Mouse (Mus musculus) kidney, adult 2 months (tissue): ENCODE results near the gene Nfe2l2.

Experiments used
- CTCF ChIP-seq: fragments of 200-500 bp; conservative IDR thresholded peaks from 2 replicates; pipeline ENCODE4 v1.5.1; 2011; ENCODE audit warnings: low read depth, mild to moderate bottlenecking, control low read depth, low read length, moderate library complexity, mixed read lengths; ENCODE audit not compliant: insufficient read depth, insufficient read length
- POLR2A ChIP-seq: fragments of 200-500 bp; IDR thresholded peaks from one replicate; pipeline ENCODE4 v1.6.1; 2011; ENCODE audit warnings: low read depth, low read length, control low read depth

- no peak for TF ChIP-seq CTCF
- TF ChIP-seq POLR2A: no peak
Measured at GRCm38 (mm10) chr2:75671337-75671660, 33.1 kb downstream of the Nfe2l2 start.
